Mouse (Mus musculus): ENCODE measurements around the gene Clp1. TPM values are rescaled to one million over a fixed set of nuclear protein-coding genes. Genes with fewer than 3 reads are reported as not detected.

Gene Clp1
- polyA plus RNA-seq, 2 experiments: 19.5 to 30.9 TPM

DNA sequence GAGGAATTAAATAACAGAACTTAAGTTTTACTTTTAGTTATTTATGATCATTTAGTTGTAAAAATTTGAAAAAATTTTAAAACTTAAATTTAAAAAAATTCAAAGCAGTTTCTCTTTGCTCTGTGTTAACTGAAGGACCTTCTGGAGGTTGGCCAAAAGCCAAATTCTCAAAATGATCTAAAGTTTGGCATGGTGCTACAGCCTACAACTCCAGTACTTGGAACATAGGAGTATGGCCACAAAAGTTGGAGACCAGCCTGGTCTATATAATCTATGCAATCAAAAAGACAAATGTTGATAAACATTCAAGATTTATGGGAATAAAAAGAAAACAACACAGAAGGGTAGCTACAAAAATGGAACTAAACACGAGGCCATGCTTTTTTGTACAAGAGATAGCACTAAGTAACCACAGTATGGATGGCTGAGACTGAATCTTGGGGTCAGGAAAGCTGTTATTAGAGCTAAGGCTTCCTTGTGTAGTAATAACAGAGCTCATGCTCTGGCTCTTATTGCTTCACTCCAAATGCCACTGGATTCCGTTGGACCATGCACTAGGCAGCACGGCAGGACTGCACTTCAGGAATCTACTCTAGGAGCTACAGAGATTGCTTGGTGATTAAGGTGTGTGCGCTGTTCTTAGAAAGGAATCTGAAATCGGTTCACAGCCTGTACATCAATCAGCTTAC is 32.0 kb downstream of the Clp1 start:
- no peaks in the 10 kb centered on the region for H3K4me1 ChIP-seq (ENCODE audit: control insufficient read depth, insufficient read depth, low read length)
- H3K4me2 ChIP-seq (replicated peaks; ENCODE audit: low read depth, low read length, severe bottlenecking): no peak overlapping the region
- no peaks in the 10 kb centered on the region for H3K9me3 ChIP-seq (ENCODE audit: control insufficient read depth, low read length)
- no peaks in the 10 kb centered on the region for H3K27me3 ChIP-seq (ENCODE audit: control insufficient read depth, insufficient read depth, low read length)
- no peak for DNase-seq (ENCODE audit: low spot score)
- no peak for ATAC-seq (ENCODE audit: low FRiP score, low read depth)
- TF ChIP-seq POLR2A (IDR thresholded peaks at IDR 0.05; ENCODE audit: borderline replicate concordance, extremely low read depth, insufficient read depth, insufficient read length): no peak
- WGBS: 92% methylated on average over 5 of the region's 5 CpGs
- H3K4me3 ChIP-seq (replicated peaks; ENCODE audit: low read length): no peak overlapping the region
- H3K27ac ChIP-seq (replicated peaks; ENCODE audit: low read depth, low read length): no peak overlapping the region
- peaks cover 75% of the 10 kb centered on the region for H3K36me3 ChIP-seq (ENCODE audit: control insufficient read depth, insufficient read depth, low read length)
- no peak overlapping the region for H3K9ac ChIP-seq (ENCODE audit: low read depth, low read length, severe bottlenecking)

- peaks cover 82% of the 10 kb centered on the region for H3K36me3 ChIP-seq (ENCODE audit: control insufficient read depth, insufficient read depth, low read length)
- TF ChIP-seq POLR2A (IDR thresholded peaks at IDR 0.05; ENCODE audit: borderline replicate concordance, extremely low read depth, insufficient read depth, insufficient read length): no peak
- no peak for DNase-seq (ENCODE audit: low spot score)
- no peaks in the 10 kb centered on the region for H3K27me3 ChIP-seq (ENCODE audit: control insufficient read depth, insufficient read depth, low read length)
- H3K27ac ChIP-seq (replicated peaks; ENCODE audit: low read depth, low read length): no peak overlapping the region
- no peak overlapping the region for H3K4me3 ChIP-seq (replicated peaks; ENCODE audit: low read length)
- WGBS: 94% methylated on average over 12 of the region's 12 CpGs
- H3K4me1 ChIP-seq (ENCODE audit: control insufficient read depth, insufficient read depth, low read length): no peaks in the 10 kb centered on the region
- H3K9me3 ChIP-seq (ENCODE audit: control insufficient read depth, low read length): no peaks in the 10 kb centered on the region
- no peak overlapping the region for H3K9ac ChIP-seq (ENCODE audit: low read depth, low read length, severe bottlenecking)
- no peak overlapping the region for H3K4me2 ChIP-seq (replicated peaks; ENCODE audit: low read depth, low read length, severe bottlenecking)
- ATAC-seq (ENCODE audit: low FRiP score, low read depth): no peak
These were observed 37.1 kb downstream of the Clp1 start for GRCm38 (mm10) chr2:84690050-84690449.

DNA sequence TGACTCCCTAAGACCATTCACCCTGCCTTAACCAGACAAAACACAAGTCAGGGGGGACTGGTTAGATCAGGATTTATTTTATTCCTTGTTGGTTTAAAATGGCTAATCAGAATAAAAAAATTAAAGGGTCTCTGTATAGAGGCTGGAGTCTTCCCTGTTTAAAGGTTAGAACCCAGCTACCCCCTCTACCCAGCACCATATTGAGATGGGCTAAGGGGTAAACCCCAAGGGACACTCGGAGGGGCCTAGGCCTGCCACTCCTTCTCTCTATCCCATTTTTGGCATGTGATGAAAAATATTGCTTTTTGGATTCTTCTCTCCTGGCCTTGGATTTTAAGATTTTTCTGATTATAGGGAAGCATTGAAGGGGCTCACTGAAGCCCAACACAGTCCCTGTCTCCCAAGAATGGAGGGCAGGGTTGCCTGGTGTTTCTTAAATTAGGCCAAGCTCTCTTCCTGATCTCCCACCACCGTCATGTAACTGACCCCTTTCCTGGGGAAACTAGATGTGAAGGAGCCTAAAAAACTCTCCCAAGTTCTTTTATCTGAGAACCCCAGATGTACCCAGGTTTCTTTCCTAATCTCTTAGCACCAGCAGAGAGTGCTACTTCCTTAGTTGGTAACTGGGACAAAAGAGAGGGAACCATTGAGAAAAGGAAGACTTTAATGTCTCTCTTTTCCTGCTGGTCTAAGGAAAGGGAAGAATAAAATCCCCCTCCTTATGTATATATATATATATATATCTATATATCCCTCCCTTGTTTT is 38.9 kb downstream of the Clp1 start:
- Histone ChIP-seq H3K4me2 (replicated peaks; ENCODE audit: low read depth, low read length, severe bottlenecking) (no peak overlapping the region), H3K9me3 (ENCODE audit: control insufficient read depth, low read length) (no peaks in the 10 kb centered on the region), H3K27ac (replicated peaks; ENCODE audit: low read depth, low read length) (no peak overlapping the region), H3K4me1 (ENCODE audit: control insufficient read depth, insufficient read depth, low read length) (no peaks in the 10 kb centered on the region), H3K36me3 (ENCODE audit: control insufficient read depth, insufficient read depth, low read length) (peaks cover 78% of the 10 kb centered on the region), H3K9ac (ENCODE audit: low read depth, low read length, severe bottlenecking) (no peak overlapping the region), H3K4me3 (replicated peaks; ENCODE audit: low read length) (no peak overlapping the region), H3K27me3 (ENCODE audit: control insufficient read depth, insufficient read depth, low read length) (no peaks in the 10 kb centered on the region)
- DNase-seq (ENCODE audit: low spot score): no peak
- no peak for ATAC-seq (ENCODE audit: low FRiP score, low read depth)
- no peak for TF ChIP-seq POLR2A (IDR thresholded peaks at IDR 0.05; ENCODE audit: borderline replicate concordance, extremely low read depth, insufficient read depth, insufficient read length)
- WGBS: 83% methylated on average over 2 of the region's 2 CpGs

- Histone ChIP-seq H3K4me3 (replicated peaks; ENCODE audit: low read length) (no peak overlapping the region), H3K36me3 (ENCODE audit: control insufficient read depth, insufficient read depth, low read length) (peaks cover 42% of the 10 kb centered on the region), H3K4me2 (replicated peaks; ENCODE audit: low read depth, low read length, severe bottlenecking) (no peak overlapping the region), H3K9ac (ENCODE audit: low read depth, low read length, severe bottlenecking) (no peak overlapping the region), H3K4me1 (ENCODE audit: control insufficient read depth, insufficient read depth, low read length) (peaks cover 5% of the 10 kb centered on the region; the same call in 1 of the 2 replicates), H3K27ac (replicated peaks; ENCODE audit: low read depth, low read length) (no peak overlapping the region), H3K9me3 (ENCODE audit: control insufficient read depth, low read length) (no peaks in the 10 kb centered on the region), H3K27me3 (ENCODE audit: control insufficient read depth, insufficient read depth, low read length) (no peaks in the 10 kb centered on the region)
- 79% methylated on average over 6 of the region's 6 CpGs for WGBS
- DNase-seq (ENCODE audit: low spot score): no peak
- TF ChIP-seq POLR2A (IDR thresholded peaks at IDR 0.05; ENCODE audit: borderline replicate concordance, extremely low read depth, insufficient read depth, insufficient read length): no peak
- no peak for ATAC-seq (ENCODE audit: low FRiP score, low read depth)
These were observed 44.5 kb downstream of the Clp1 start for GRCm38 (mm10) chr2:84682605-84683183.

- no peak for ATAC-seq (ENCODE audit: low FRiP score, low read depth)
- peak within 1 kb of the TSS; percentile 96 for H3K4me3 ChIP-seq (replicated peaks; ENCODE audit: low read length)
- H3K4me2 ChIP-seq (replicated peaks; ENCODE audit: low read depth, low read length, severe bottlenecking): peak within 1 kb of the TSS; percentile 70
- H3K27ac ChIP-seq (replicated peaks; ENCODE audit: low read depth, low read length): peak within 1 kb of the TSS; percentile 52; the same call in 1 of the 2 replicates
- H3K9ac ChIP-seq (ENCODE audit: low read depth, low read length, severe bottlenecking): peak within 1 kb of the TSS; percentile 80
- no peak for TF ChIP-seq POLR2A (IDR thresholded peaks at IDR 0.05; ENCODE audit: borderline replicate concordance, extremely low read depth, insufficient read depth, insufficient read length)
- no peaks in the 10 kb centered on the region for H3K9me3 ChIP-seq (ENCODE audit: control insufficient read depth, low read length)
- no peaks in the 10 kb centered on the region for H3K27me3 ChIP-seq (ENCODE audit: control insufficient read depth, insufficient read depth, low read length)
- peaks cover 37% of the 10 kb centered on the region for H3K36me3 ChIP-seq (ENCODE audit: control insufficient read depth, insufficient read depth, low read length)
- 17% methylated on average over 8 of the region's 8 CpGs for WGBS
- peaks cover 12% of the 10 kb centered on the region for H3K4me1 ChIP-seq (ENCODE audit: control insufficient read depth, insufficient read depth, low read length)
- DNase-seq (ENCODE audit: low spot score): no peak
These were observed 48.1 kb downstream of the Clp1 start, which contains the start of gene Tmx2 for GRCm38 (mm10) chr2:84679016-84679415. TSS of gene Tmx2 (minus strand) at chr2:84679140.

All from limb, embryonic 14.5 days (tissue).